Mouse (Mus musculus) intestine, embryonic 16.5 days (tissue): ENCODE results near the gene Csnk1e. TPM values are rescaled to one million over a fixed set of nuclear protein-coding genes. Genes with fewer than 3 reads are reported as not detected.

ENCODE experiments used
- ATAC-seq: fragments of 200-750 bp; cut with Nextera tagmentation; 2 replicates; pipeline ENCODE4 v1.8.0; 2017; ENCODE audit warnings: moderate TSS enrichment, moderate library complexity
- H3K27ac ChIP-seq: fragments of 300-500 bp; sonication (generic); 2 replicates; pipeline ENCODE4 v1.5.1; 2014; ENCODE audit warnings: mild to moderate bottlenecking, low read length
- H3K27me3 ChIP-seq: fragments of 300-500 bp; sonication (generic); replicated peaks from 2 replicates; pipeline ENCODE4 v1.6.1; 2014; ENCODE audit warnings: low read length, control low read depth, mixed read lengths; ENCODE audit not compliant: control insufficient read depth, insufficient read depth
- H3K36me3 ChIP-seq: fragments of 300-500 bp; sonication (generic); 2 replicates; pipeline ENCODE4 v1.6.1; 2014; ENCODE audit warnings: low read length, control low read depth; ENCODE audit not compliant: control insufficient read depth, insufficient read depth
- H3K4me1 ChIP-seq: fragments of 300-500 bp; sonication (generic); 2 replicates; pipeline ENCODE4 v1.6.1; 2014; ENCODE audit warnings: low read length, control low read depth, mixed read lengths; ENCODE audit not compliant: control insufficient read depth, insufficient read depth
- H3K4me2 ChIP-seq: fragments of 300-500 bp; sonication (generic); 2 replicates; pipeline ENCODE4 v1.6.1; 2014; ENCODE audit warnings: low read depth, low read length, control low read depth
- H3K4me3 ChIP-seq: fragments of 300-500 bp; sonication (generic); 2 replicates; pipeline ENCODE4 v1.5.1; 2014; ENCODE audit warnings: mild to moderate bottlenecking, low read length
- H3K9ac ChIP-seq: fragments of 300-500 bp; sonication (generic); 2 replicates; pipeline ENCODE4 v1.6.1; 2014; ENCODE audit warnings: low read depth, low read length
- H3K9me3 ChIP-seq: fragments of 300-500 bp; sonication (generic); 2 replicates; pipeline ENCODE4 v1.6.1; 2016; ENCODE audit warnings: low read length, control low read depth; ENCODE audit not compliant: control insufficient read depth
- WGBS: fragments of 180-500 bp; shearing (Covaris S2); extraction: QIAGEN DNeasy Blood & Tissue Kit; methylation state at CpG from one replicate; pipeline ENCODE4 v1.1.7; 2014; 5-methylcytosine and 5-hydroxymethylcytosine counted together
- polyA plus RNA-seq: library from polyadenylated mRNA; unstranded; fragments of >200 nt; fragmentation: Nextera tagmentation; extraction: Ambion mirVana; gene quantifications from 2 replicates; pipeline ENCODE4 v1.2.1, GENCODE M21; 2015

Gene Csnk1e
- polyA plus RNA-seq = 28.9 and 30.8 TPM in 2 replicates

DNA sequence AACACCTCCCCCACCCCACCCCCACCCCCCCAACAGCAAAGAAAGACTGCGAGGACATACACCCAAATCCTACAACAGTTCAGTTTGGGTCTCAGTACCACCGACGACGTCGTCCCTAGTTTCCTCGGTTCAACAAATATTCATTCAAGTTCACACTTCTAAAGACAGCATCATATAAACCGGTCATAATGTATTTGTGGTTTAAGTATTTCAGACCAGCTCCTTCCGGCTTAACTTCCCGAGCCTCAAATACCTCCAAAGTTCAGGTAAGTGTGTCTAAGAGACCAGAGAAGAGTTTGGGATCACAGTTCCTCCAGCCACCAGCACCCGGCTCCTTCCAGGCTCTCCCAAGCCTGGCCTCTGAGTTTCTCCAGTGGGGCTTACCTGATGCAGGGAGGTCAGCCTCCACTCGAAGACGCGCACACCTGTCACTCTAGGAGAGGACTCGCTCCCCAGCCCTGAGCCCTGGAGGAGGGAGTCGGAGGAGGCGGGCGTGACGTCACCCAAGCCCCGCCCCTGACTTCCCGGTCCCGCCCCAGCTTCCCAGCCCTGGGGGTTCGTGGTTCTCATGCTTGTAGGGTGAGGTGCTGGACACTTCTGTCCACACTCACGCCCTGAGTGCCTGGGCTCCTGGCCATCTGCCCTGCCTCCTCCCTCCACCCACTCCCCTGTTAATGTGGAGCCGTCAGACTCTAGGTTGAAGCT lies at the start of gene Csnk1e:
TSS of gene Csnk1e (minus strand) at position 461 of the 705 bp plus-strand sequence.
- Histone ChIP-seq H3K4me2 (peak within 1 kb of the TSS; percentile 84), H3K4me1 (peaks cover 9% of the 10 kb centered on the region; the same call in 1 of the 2 replicates), H3K27me3 (no peaks in the 10 kb centered on the region), H3K9ac (peak within 1 kb of the TSS; percentile 62), H3K36me3 (no peaks in the 10 kb centered on the region), H3K9me3 (no peaks in the 10 kb centered on the region), H3K4me3 (peak within 1 kb of the TSS; percentile 44), H3K27ac (no peak within 1 kb of the TSS)
- peak; percentile 93 for ATAC-seq
- 3% methylated on average over 24 of the region's 24 CpGs for WGBS

DNA sequence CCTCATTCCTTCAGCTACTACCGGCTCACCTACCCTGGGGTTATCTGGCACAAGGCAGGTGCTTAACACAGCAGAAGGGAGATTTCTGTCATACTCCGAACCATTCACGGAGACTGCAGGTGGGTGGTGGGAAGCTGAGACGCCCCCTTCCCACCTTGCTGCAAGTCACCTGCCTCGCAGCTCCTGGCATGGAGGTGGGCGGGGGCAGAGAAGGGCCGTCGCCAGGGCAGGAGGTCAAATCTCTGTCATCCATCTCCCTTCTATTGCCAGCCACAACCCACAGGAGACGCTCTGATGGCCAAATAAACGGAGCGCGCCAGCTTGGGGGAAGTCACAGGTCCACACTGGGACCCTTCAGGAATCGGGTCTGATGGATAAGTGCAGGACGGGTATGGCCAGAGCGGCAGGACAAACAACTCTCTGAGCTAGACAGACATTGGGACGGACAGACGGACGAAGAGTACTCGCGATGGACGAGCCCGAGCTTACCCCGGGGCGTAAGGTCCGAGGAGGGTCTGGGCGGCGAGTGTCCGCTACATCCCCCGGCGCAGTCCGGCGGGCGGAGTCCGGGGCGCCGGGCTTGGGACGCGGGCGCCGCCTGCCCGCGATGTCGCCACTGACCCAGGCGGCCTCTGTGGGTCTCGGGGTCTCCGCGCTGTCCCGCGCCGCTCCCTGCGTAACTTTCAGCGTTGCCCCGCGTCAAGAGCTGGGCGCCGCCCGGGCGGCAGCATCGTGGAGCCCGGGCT lies 49.5 kb upstream of the Csnk1e start, which contains the start of gene Kcnj4:
TSS of gene Kcnj4 (minus strand) at position 535 of the 746 bp plus-strand sequence.
- Histone ChIP-seq H3K4me3 (peak within 1 kb of the TSS; percentile 66), H3K27me3 (peaks cover 62% of the 10 kb centered on the region), H3K4me1 (peaks cover 12% of the 10 kb centered on the region), H3K27ac (no peak within 1 kb of the TSS), H3K36me3 (no peaks in the 10 kb centered on the region), H3K9me3 (no peaks in the 10 kb centered on the region), H3K4me2 (peak within 1 kb of the TSS; percentile 100), H3K9ac (peak within 1 kb of the TSS; percentile 68)
- under 1% methylated on average over 60 of the region's 60 CpGs for WGBS
- ATAC-seq = no peak; the same call in none of the 2 replicates

DNA sequence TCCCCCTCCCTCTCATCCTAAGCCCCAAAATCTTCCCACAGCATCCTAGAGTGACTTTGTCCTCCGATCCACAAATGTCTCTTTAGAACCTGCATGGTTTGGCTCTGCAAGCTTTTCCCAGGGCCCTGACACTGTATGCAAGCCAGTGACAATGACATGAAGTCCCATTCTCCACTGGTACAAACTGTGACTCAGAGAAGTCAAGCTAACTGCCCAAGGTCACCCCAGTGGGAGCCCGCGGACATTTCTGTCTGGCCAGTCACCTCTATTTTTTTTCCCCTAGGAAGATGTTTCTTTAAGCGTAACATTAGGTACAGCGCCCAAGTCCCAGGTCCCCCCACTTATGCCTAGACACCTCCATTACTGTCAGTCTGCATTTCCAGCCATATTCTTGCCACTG lies 48.1 kb upstream of the Csnk1e start:
- Histone ChIP-seq H3K9ac (no peak overlapping the region), H3K4me2 (no peak overlapping the region), H3K4me3 (no peak overlapping the region), H3K4me1 (peaks cover 12% of the 10 kb centered on the region), H3K36me3 (no peaks in the 10 kb centered on the region), H3K27ac (no peak overlapping the region), H3K27me3 (peaks cover 59% of the 10 kb centered on the region), H3K9me3 (no peaks in the 10 kb centered on the region)
- WGBS = 75% methylated on average over 5 of the region's 5 CpGs
- ATAC-seq = no peak

DNA sequence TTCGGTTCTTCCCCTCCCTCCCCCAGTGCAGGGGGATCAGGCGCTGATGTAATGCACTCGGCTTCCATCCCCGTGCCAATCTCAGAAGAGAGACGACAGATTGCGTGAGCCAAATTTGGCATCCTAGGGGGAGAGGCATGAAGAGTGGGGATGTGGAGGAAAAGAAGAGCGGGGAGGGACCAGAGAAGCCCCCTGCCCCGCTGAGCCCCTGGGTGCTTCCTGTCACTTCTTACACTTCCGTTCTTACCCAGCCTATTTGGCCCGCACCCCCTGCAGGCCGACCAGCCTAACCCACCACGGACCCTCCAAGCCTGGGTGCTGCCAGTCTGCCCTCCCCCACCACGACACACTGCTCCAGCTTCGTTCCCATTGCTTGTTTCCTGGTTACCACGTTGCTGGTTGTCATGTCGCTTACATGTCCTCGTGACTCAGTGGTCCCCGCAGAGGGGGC lies 47.5 kb upstream of the Csnk1e start:
- no peak overlapping the region for H3K9ac ChIP-seq
- no peak overlapping the region for H3K27ac ChIP-seq
- 21% methylated on average over 18 of the region's 18 CpGs for WGBS
- no peaks in the 10 kb centered on the region for H3K36me3 ChIP-seq
- peaks cover 56% of the 10 kb centered on the region for H3K27me3 ChIP-seq
- ATAC-seq = no peak
- H3K9me3 ChIP-seq = no peaks in the 10 kb centered on the region
- peaks cover 12% of the 10 kb centered on the region for H3K4me1 ChIP-seq
- H3K4me2 ChIP-seq = no peak overlapping the region
- H3K4me3 ChIP-seq = no peak overlapping the region

DNA sequence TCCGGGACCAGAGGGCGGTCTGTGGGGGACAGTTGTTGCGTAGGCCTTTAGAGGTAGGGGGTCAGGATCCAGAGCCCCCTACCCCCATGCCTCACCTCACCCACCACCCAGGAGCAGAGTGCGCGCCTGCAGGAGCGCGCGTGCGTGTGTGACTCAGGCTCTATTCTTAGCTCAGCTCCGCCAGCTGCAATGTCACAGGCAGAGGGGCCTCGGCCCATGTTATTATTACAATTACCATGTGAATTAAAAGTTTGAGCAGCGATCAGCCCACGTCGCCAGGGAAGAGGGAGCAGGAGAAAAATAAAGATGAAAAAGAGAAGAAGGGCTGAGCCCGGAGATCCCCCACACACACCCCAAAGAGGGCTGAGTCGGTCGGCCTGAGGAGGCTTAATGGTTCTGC lies 44.7 kb upstream of the Csnk1e start:
- no peak overlapping the region for H3K4me2 ChIP-seq
- no peak for ATAC-seq
- no peak overlapping the region for H3K27ac ChIP-seq
- H3K36me3 ChIP-seq = no peaks in the 10 kb centered on the region
- peaks cover 36% of the 10 kb centered on the region for H3K27me3 ChIP-seq
- H3K4me1 ChIP-seq = peaks cover 5% of the 10 kb centered on the region
- H3K9ac ChIP-seq = no peak overlapping the region
- WGBS = 68% methylated on average over 17 of the region's 17 CpGs
- no peaks in the 10 kb centered on the region for H3K9me3 ChIP-seq
- no peak overlapping the region for H3K4me3 ChIP-seq

DNA sequence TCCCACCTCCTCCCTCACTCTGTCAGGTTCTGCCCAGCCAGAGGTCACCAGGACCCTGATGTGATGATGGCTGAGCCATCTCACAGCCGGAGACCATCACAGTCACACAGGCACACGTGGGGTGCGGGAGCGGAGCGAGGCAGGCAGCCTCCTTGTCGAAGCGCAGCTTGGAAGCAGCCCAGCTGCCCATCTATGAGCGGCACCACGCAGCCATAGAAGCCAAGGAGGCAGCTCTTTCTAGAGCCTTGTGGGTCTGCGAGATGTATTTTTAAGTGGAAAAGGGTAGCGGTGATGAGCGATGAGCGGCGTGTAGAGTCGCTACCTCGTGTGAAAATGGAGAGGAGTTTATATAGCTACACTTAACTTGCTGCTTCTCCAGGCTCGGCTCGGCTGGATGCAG lies 38.2 kb upstream of the Csnk1e start:
- Histone ChIP-seq H3K4me1 (no peaks in the 10 kb centered on the region), H3K4me2 (no peak overlapping the region), H3K4me3 (no peak overlapping the region), H3K9me3 (no peaks in the 10 kb centered on the region), H3K27me3 (peaks cover 5% of the 10 kb centered on the region; the same call in 1 of the 2 replicates), H3K9ac (no peak overlapping the region), H3K36me3 (no peaks in the 10 kb centered on the region), H3K27ac (no peak overlapping the region)
- 42% methylated on average over 18 of the region's 18 CpGs for WGBS
- ATAC-seq = no peak

DNA sequence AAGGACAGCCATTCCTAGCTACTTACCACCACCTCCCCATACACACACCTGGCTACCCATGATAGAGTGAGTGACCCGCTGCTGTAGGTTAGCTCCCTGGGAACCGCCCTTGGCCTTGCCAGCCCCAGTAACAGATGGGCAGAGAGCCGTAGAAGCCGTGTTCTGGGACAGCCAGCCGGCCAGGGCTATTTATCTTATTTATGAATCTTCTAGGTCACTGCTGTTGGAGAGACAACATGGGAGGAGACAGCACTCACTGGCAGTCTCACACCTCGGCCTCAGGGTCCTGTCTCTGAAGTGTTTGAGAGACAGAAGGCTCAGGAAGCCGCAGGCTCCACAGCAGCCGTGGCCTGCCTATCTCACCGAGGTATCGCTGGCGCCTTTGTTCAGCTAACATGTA lies 34.1 kb upstream of the Csnk1e start:
- H3K27ac ChIP-seq = no peak overlapping the region
- no peak for ATAC-seq
- H3K4me2 ChIP-seq = no peak overlapping the region
- peaks cover 3% of the 10 kb centered on the region; the same call in 1 of the 2 replicates for H3K27me3 ChIP-seq
- H3K9ac ChIP-seq = no peak overlapping the region
- 62% methylated on average over 11 of the region's 11 CpGs for WGBS
- no peaks in the 10 kb centered on the region for H3K9me3 ChIP-seq
- H3K4me1 ChIP-seq = no peaks in the 10 kb centered on the region
- H3K4me3 ChIP-seq = no peak overlapping the region
- no peaks in the 10 kb centered on the region for H3K36me3 ChIP-seq

DNA sequence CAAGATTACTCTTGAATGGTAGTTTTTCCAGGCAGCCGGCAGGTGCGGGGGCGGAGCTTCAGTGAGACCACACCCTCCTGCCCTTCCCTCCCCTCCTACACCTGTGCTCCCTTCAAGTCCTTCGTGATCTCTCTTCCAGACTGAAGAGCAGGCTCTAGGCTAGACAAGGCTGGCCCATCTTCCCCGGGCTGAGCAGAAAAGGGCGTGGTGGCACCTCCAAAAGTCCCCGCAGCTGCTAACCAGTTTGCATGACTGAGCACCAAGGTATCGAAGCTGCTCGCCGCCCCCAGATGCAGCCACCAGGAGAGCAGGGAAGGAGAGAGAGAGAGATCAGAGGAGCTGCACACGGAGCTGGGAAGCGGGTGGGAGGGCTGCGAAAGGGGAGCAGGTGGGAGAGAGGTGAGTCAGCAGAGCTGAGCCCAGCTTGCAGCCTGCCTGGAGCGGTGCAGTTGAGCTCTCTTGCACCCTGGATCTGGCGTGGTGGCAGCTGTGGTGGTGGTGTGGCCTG lies 25.9 kb upstream of the Csnk1e start:
- Histone ChIP-seq H3K9me3 (no peaks in the 10 kb centered on the region), H3K4me2 (no peak overlapping the region), H3K4me3 (no peak overlapping the region), H3K4me1 (no peaks in the 10 kb centered on the region), H3K9ac (no peak overlapping the region), H3K27me3 (0 out of 2 replicates have a peak, but pooled peaks cover 2% of the 10 kb centered on the region), H3K27ac (no peak overlapping the region), H3K36me3 (no peaks in the 10 kb centered on the region)
- WGBS = 11% methylated on average over 15 of the region's 15 CpGs
- ATAC-seq = peak; percentile 64

DNA sequence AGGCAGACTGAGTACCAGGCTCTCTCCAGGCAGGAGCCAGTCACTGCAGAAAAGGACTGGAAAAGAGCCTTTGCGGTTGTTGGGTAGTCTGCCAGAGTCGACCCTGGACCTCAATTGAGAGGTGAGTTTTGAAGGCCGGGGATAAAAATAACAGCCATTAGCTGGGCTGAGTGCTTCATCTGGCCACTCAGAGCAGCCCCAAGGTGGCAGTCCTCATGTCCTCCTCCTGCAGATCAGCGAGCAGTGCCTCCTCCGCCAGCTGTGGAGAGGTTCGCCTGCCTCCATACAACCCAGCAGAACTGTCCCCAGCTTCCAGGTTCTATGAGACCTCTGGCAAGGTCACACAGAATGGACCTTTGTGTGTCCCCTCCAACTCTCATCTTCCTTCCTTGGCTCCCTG lies 21.9 kb upstream of the Csnk1e start:
- Histone ChIP-seq H3K27me3 (0 out of 2 replicates have a peak, but pooled peaks cover 2% of the 10 kb centered on the region), H3K4me1 (no peaks in the 10 kb centered on the region), H3K9ac (no peak overlapping the region), H3K9me3 (no peaks in the 10 kb centered on the region; the same call in 1 of the 2 replicates), H3K27ac (no peak overlapping the region), H3K4me2 (no peak overlapping the region), H3K36me3 (no peaks in the 10 kb centered on the region), H3K4me3 (no peak overlapping the region)
- no peak for ATAC-seq
- WGBS = 48% methylated on average over 6 of the region's 6 CpGs
